Mouse (Mus musculus): ENCODE measurements around the gene Lbhd1.

DNA sequence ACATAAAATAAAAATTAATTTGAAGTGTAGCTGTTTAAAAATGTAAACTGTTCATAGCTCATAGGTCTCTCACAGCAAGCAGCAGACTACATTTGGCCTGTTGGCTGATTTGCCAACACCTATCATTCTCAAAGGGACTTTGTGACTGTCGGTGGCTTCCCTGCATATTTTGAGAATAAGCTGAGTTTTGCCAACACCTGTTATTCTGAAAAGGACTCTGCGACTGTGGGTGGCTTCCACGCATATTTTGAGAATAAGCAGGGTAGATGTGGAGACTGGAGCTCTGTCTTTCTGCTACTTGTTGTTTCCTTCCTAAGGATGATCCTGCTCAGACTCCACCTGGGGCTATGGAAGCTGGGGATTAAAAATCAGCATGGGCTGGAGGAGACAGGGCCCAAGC lies 30.4 kb upstream of the Lbhd1 start:
- TF ChIP-seq EP300 (IDR thresholded peaks at IDR 0.05; ENCODE audit: insufficient read depth, low read depth, low read length) (no peak), CTCF (IDR thresholded peaks at IDR 0.05; ENCODE audit: low read depth, low read length) (no peak)
